Mouse (Mus musculus) MEL-GATA-1-ER (cell line): ENCODE measurements around the gene Spef1.
"Not testable (repeated sequence)": the region's sequence is repeated elsewhere in the genome, so short reads cannot be mapped to it uniquely, and the experiment has no call there.

Source experiments
- DNase-seq: peaks from one replicate; pipeline ENCODE4 v3.0.0-alpha.2; 2012; ENCODE audit warnings: low read depth; ENCODE audit errors: extremely low read depth

The Spef1 gene

GRCm38 (mm10) chr2:131186771-131187601 lies at the start of gene Spef1, which contains the start of gene Cdc25b:
Gene Spef1, minus strand, starts transcription at chr2:131187282.
Gene Cdc25b, plus strand, starts transcription at chr2:131186949.
- peak; percentile 79 for DNase-seq

- DNase-seq: peak; percentile 74
Observed at GRCm38 (mm10) chr2:131234970-131235635, 48.0 kb upstream of the Spef1 start.

- DNase-seq: no peak
Observed at GRCm38 (mm10) chr2:131234127-131234650, 47.1 kb upstream of the Spef1 start.

GRCm38 (mm10) chr2:131233307-131234126 lies 46.4 kb upstream of the Spef1 start, which contains the start of gene Mavs:
Gene Mavs, plus strand, starts transcription at chr2:131234063.
- DNase-seq: peak; percentile 94

GRCm38 (mm10) chr2:131232558-131232957 lies 45.5 kb upstream of the Spef1 start:
- DNase-seq: peak; percentile 85

- no peak for DNase-seq
Observed at GRCm38 (mm10) chr2:131227243-131227642, 40.2 kb upstream of the Spef1 start.

- not testable (repeated sequence) for DNase-seq
Observed at GRCm38 (mm10) chr2:131226669-131227068, 39.6 kb upstream of the Spef1 start.

GRCm38 (mm10) chr2:131225178-131225577 lies 38.1 kb upstream of the Spef1 start:
- no peak for DNase-seq

- no peak for DNase-seq
Observed at GRCm38 (mm10) chr2:131223569-131223968, 36.5 kb upstream of the Spef1 start.

GRCm38 (mm10) chr2:131222562-131222961 lies 35.5 kb upstream of the Spef1 start:
- DNase-seq: no peak

GRCm38 (mm10) chr2:131221853-131222515 lies 34.9 kb upstream of the Spef1 start:
- no peak for DNase-seq

GRCm38 (mm10) chr2:131220030-131220429 lies 32.9 kb upstream of the Spef1 start:
- DNase-seq: no peak

- no peak for DNase-seq
Observed at GRCm38 (mm10) chr2:131215941-131216858, 29.1 kb upstream of the Spef1 start.

GRCm38 (mm10) chr2:131213773-131214172 lies 26.7 kb upstream of the Spef1 start:
- DNase-seq: no peak

- no peak for DNase-seq
Observed at GRCm38 (mm10) chr2:131211026-131211615, 24.0 kb upstream of the Spef1 start.

- DNase-seq: peak; percentile 80
Observed at GRCm38 (mm10) chr2:131209969-131210792, 23.1 kb upstream of the Spef1 start.

- no peak for DNase-seq
Observed at GRCm38 (mm10) chr2:131209125-131209795, 22.2 kb upstream of the Spef1 start.

- no peak for DNase-seq
Observed at GRCm38 (mm10) chr2:131208356-131208755, 21.3 kb upstream of the Spef1 start.
